Mouse (Mus musculus) midbrain, embryonic 11.5 days (tissue): ENCODE data around the gene Chrnb1. TPM values are rescaled to one million over a fixed set of nuclear protein-coding genes. Genes with fewer than 3 reads are reported as not detected.

ENCODE experiments used
- ATAC-seq: fragments of 200-750 bp; cut with Nextera tagmentation; 2 replicates; pipeline ENCODE4 v1.8.0; 2017; ENCODE audit warnings: moderate TSS enrichment, moderate library complexity; ENCODE audit not compliant: low FRiP score
- DNase-seq: peaks from one replicate; pipeline ENCODE4 v3.0.0; 2015; ENCODE audit warnings: low spot score; ENCODE audit errors: missing footprints
- H3K27ac ChIP-seq: fragments of 300-500 bp; sonication (generic); 2 replicates; pipeline ENCODE4 v1.5.1; 2014; ENCODE audit warnings: low read depth, low read length
- H3K27me3 ChIP-seq: fragments of 300-500 bp; sonication (generic); 2 replicates; pipeline ENCODE4 v1.6.1; 2014; ENCODE audit warnings: mild to moderate bottlenecking, low read length, moderate library complexity, mixed read lengths; ENCODE audit not compliant: control insufficient read depth, insufficient read depth
- H3K36me3 ChIP-seq: fragments of 300-500 bp; sonication (generic); 2 replicates; pipeline ENCODE4 v1.6.1; 2014; ENCODE audit warnings: mild to moderate bottlenecking, low read length, moderate library complexity, mixed read lengths; ENCODE audit not compliant: control insufficient read depth, insufficient read depth
- H3K4me1 ChIP-seq: fragments of 300-500 bp; sonication (generic); 2 replicates; pipeline ENCODE4 v1.6.1; 2014; ENCODE audit warnings: low read length; ENCODE audit not compliant: control insufficient read depth, insufficient read depth
- H3K4me2 ChIP-seq: fragments of 300-500 bp; sonication (generic); 2 replicates; pipeline ENCODE4 v1.6.1; 2014; ENCODE audit warnings: mild to moderate bottlenecking, moderate library complexity
- H3K4me3 ChIP-seq: fragments of 300-500 bp; sonication (generic); 2 replicates; pipeline ENCODE4 v1.5.1; 2014; ENCODE audit warnings: low read depth, low read length
- H3K9ac ChIP-seq: fragments of 300-500 bp; sonication (generic); 2 replicates; pipeline ENCODE4 v1.6.1; 2014; ENCODE audit warnings: low read length
- H3K9me3 ChIP-seq: fragments of 300-500 bp; sonication (generic); 2 replicates; pipeline ENCODE4 v1.6.1; 2016; ENCODE audit warnings: low read length; ENCODE audit not compliant: control insufficient read depth
- WGBS: fragments of 180-500 bp; shearing (Covaris S2); extraction: QIAGEN DNeasy Blood & Tissue Kit; methylation state at CpG from one replicate; pipeline ENCODE4 v1.1.7; 2014; 5-methylcytosine and 5-hydroxymethylcytosine counted together
- polyA plus RNA-seq: library from polyadenylated mRNA; unstranded; fragments of >200 nt; fragmentation: Nextera tagmentation; extraction: Ambion mirVana; gene quantifications from 2 replicates; pipeline ENCODE4 v1.2.1, GENCODE M21; 2014

The Chrnb1 gene
- polyA plus RNA-seq, 1 experiment from 2014 or later = 0.67 TPM

DNA sequence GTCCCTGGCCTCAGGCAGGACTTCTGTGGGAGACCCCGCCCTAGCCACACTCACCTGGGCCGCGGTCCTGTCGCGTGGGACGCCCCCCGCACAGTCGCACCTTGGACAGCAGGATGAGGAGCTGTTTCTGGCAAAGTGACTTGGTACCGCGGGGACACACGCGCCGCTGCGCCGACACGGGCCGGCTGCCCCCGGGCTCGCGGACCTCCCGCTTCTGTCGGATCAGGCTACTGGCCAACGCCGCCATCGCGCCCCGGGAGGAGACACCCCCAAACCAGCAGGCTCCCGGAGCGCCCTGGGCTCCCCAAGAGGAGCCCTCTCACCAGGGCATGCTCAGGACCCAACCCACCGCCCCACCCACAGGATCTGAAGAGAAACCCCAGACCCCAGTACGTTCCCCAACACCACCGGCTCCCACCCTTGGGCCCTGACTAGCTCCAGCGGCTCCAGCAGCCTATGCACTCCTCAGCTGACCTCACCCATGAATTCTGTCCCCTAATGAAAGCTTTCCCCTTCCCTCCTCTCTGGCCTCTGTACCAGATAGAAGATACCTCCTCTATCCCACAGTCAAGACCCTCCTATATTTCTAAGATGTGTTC, 5.7 kb upstream of the Chrnb1 start, which contains the start of gene Fgf11:
Gene Fgf11 (minus strand): TSS at position 479 of the 599 bp plus-strand sequence.
- peak within 1 kb of the TSS; percentile 44 for H3K4me3 ChIP-seq
- no peaks in the 10 kb centered on the region for H3K9me3 ChIP-seq
- ATAC-seq (no peak), DNase-seq (peak; percentile 89)
- peaks cover 51% of the 10 kb centered on the region for H3K4me1 ChIP-seq
- WGBS = 2% methylated on average over 33 of the region's 33 CpGs
- no peaks in the 10 kb centered on the region for H3K36me3 ChIP-seq
- H3K27me3 ChIP-seq = peaks cover 57% of the 10 kb centered on the region
- peak within 1 kb of the TSS; percentile 76 for H3K9ac ChIP-seq
- H3K27ac ChIP-seq = peak within 1 kb of the TSS; percentile 49
- H3K4me2 ChIP-seq = peak within 1 kb of the TSS; percentile 92

DNA sequence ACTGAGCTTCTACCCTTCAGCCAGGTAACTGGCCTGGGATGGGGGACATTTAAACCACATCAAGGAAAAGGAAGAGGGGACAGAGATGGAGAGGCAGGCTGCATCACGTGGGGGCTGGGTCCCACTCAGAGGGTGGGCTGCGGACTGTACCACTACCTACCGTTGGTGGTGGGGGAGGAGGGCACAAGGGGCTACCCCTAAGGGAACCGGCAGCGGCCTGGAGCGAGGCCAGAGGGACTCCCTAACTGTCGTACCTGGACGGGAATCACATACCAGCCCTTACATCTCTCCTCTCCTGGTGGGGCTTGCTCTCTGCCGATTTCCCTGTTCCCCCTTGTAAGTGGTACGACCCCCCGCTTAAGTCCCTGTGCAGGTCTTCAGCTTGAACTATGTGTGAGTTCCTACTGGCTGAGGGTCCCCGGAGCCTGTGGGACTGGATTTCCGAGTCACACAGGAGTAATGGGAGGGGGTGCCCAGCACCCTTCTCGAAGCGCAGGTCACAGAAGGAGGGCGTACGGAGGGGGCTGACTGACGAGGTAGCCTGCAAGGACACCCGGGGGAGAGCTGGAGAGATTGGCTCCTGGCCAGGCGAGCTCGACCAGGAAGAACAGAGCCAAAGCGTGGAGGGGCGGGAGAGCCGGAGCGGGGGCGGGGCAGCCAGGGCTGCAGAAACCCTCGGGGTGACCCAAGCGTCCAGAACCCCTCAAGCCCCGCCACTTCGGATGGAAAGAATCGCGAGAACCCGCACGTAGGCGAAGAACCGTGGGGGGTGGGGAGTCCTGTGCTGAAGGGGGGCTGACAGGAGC, 4.9 kb upstream of the Chrnb1 start:
- peaks cover 55% of the 10 kb centered on the region for H3K27me3 ChIP-seq
- DNase-seq = peak; percentile 99
- H3K4me2 ChIP-seq = peak overlapping the region; percentile 92
- H3K36me3 ChIP-seq = no peaks in the 10 kb centered on the region
- peak overlapping the region; percentile 49 for H3K27ac ChIP-seq
- H3K9ac ChIP-seq = peak overlapping the region; percentile 76
- ATAC-seq = peak; percentile 76
- H3K4me3 ChIP-seq = peak overlapping the region; percentile 43
- under 1% methylated on average over 36 of the region's 36 CpGs for WGBS
- H3K4me1 ChIP-seq = peaks cover 54% of the 10 kb centered on the region
- H3K9me3 ChIP-seq = no peaks in the 10 kb centered on the region

DNA sequence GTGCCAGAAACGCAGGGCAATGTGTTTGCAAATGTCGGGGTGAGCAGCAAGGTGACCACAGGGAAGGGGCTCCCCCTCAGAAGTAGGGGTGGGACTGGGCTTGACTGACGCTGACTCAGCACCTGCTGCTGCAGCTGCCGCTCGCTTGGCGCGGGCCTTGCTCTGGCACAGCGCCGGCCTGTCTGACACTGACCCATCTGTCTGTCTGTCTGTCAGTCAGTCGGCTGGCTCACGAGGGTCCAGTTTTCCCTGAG, 4.3 kb upstream of the Chrnb1 start:
- Histone ChIP-seq H3K27me3 (peaks cover 49% of the 10 kb centered on the region), H3K9me3 (no peaks in the 10 kb centered on the region), H3K27ac (peak overlapping the region; percentile 49; the same call in 1 of the 2 replicates), H3K4me2 (peak overlapping the region; percentile 92), H3K4me1 (peaks cover 55% of the 10 kb centered on the region), H3K9ac (peak overlapping the region; percentile 76), H3K4me3 (peak overlapping the region; percentile 43), H3K36me3 (no peaks in the 10 kb centered on the region)
- under 1% methylated on average over 11 of the region's 11 CpGs for WGBS
- no peak for DNase-seq
- peak; percentile 9 for ATAC-seq

DNA sequence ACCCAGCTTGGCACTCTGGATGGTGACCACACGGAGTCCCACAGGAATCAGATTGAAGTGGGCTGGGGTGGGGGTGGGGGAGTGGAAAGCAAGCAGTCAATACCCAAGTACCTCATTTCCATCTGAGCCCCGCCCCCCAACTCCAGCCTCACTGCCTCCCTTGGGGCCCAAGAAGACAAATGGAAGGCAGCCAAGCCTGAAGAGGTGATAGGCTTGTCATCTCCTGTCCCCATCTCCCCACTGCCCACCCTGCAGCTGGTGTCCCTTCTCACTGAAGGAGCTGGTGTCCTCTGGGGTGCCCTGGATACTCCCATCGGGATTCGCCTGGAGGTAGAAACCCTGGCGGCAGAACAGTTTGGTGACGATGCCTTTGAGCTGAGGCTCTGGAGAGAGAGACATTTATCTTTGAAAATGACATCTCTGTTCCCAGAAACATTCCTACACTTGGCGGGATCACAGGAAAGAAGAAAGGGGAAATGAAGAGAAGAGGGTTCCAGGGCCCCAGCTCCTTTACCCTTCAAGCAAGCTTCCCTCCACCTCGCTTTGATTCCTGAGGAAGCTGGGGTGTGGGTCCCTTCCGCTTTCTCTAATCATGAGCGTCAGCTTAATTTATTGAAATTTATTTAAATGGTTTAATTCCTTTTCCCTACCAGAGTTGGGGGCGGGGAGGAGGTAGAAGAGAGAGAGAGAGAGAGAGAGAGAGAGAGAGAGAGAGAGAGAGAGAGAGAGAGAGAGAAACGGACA, 3.8 kb upstream of the Chrnb1 start:
- no peaks in the 10 kb centered on the region for H3K9me3 ChIP-seq
- H3K27ac ChIP-seq = peak overlapping the region; percentile 67
- WGBS = 32% methylated on average over 10 of the region's 12 CpGs
- H3K36me3 ChIP-seq = no peaks in the 10 kb centered on the region
- H3K9ac ChIP-seq = peak overlapping the region; percentile 76
- DNase-seq (peak; percentile 91), ATAC-seq (no peak)
- H3K4me1 ChIP-seq = peaks cover 54% of the 10 kb centered on the region
- peak overlapping the region; percentile 92 for H3K4me2 ChIP-seq
- peak overlapping the region; percentile 43 for H3K4me3 ChIP-seq
- H3K27me3 ChIP-seq = peaks cover 44% of the 10 kb centered on the region

DNA sequence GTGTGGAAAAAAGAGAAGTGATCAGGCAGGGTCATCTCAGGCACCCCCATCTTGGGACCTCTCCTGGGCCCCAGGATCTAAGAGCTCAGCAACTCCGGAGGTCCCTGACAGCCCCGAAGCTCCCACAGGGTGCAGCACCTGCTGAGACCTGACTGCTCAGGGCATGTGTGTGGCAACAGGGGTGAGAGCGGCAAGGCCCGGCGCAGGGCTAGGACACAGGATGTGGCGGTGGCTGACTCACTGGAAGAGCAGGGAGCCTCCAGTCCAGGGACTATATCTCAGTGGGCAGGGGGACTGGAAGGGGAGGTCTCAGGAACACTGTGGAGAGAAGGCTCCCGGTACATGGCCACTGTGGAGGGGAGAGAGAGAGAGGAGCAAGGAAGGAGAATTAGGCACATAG, 2.2 kb upstream of the Chrnb1 start:
- H3K4me2 ChIP-seq = no peak overlapping the region
- peaks cover 31% of the 10 kb centered on the region for H3K27me3 ChIP-seq
- H3K9ac ChIP-seq = no peak overlapping the region
- H3K9me3 ChIP-seq = no peaks in the 10 kb centered on the region
- H3K36me3 ChIP-seq = no peaks in the 10 kb centered on the region
- peaks cover 38% of the 10 kb centered on the region for H3K4me1 ChIP-seq
- ATAC-seq (no peak), DNase-seq (no peak)
- H3K27ac ChIP-seq = no peak overlapping the region
- 79% methylated on average over 7 of the region's 7 CpGs for WGBS
- H3K4me3 ChIP-seq = no peak overlapping the region

DNA sequence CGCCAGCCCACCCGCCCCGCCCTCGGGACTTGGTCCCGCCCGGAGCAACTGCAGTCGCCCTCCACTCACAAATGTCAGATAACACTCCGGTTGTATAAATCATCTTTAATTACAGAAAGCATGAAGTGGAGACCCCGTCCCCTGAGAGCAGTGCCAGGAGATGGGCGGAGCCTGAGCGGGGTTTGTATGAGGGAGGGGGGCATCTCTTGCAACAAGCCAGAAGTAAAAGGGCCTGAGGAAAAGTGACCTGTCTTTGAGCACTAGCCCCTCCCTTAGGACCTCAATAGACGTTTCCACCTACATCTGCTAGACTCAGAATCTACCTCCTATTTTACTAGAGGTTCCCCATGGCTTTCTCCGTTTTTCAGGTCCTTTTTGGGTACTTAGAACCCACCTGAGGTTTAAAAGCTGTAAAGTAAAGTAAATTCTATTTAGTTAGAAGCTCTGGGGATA, 266 bp upstream of the Chrnb1 start:
- Histone ChIP-seq H3K27me3 (peaks cover 12% of the 10 kb centered on the region), H3K27ac (no peak overlapping the region)
- WGBS = 2% methylated on average over 13 of the region's 13 CpGs

DNA sequence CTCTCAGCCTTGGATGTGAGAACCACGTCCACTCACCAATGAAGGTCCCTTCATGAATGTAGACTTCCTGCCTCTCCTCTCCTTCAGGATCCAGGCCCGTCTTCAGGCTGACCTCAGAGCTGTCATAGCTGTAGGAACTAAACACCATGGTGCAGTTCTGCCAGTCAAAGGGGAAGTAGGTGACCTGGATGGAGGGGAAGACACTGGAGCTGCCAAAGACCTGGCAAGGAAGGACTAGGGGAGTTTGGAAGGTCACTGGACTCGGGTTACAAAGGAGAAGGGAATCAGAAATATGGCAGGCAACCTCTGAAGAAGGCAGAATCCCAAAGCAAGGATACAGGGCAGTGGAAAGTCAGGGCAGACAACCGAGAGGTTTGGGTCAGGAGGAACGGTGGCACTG, 2.3 kb downstream of the Chrnb1 start:
- 62% methylated on average over 5 of the region's 5 CpGs for WGBS
- Histone ChIP-seq H3K4me3 (no peak overlapping the region), H3K27ac (no peak overlapping the region), H3K36me3 (no peaks in the 10 kb centered on the region), H3K4me1 (peaks cover 4% of the 10 kb centered on the region; the same call in 1 of the 2 replicates), H3K4me2 (no peak overlapping the region), H3K9ac (no peak overlapping the region), H3K9me3 (no peaks in the 10 kb centered on the region), H3K27me3 (peaks cover 11% of the 10 kb centered on the region)
- peak; percentile 70 for DNase-seq
- ATAC-seq = no peak

More for the DNA sequence above, 266 bp upstream of the Chrnb1 start:
- no peak for DNase-seq
- Histone ChIP-seq H3K4me1 (peaks cover 21% of the 10 kb centered on the region), H3K9ac (peak overlapping the region; percentile 49; the same call in 1 of the 2 replicates), H3K9me3 (no peaks in the 10 kb centered on the region), H3K36me3 (no peaks in the 10 kb centered on the region), H3K4me2 (peak overlapping the region; percentile 76), H3K4me3 (peak overlapping the region; percentile 31)
- ATAC-seq = no peak

DNA sequence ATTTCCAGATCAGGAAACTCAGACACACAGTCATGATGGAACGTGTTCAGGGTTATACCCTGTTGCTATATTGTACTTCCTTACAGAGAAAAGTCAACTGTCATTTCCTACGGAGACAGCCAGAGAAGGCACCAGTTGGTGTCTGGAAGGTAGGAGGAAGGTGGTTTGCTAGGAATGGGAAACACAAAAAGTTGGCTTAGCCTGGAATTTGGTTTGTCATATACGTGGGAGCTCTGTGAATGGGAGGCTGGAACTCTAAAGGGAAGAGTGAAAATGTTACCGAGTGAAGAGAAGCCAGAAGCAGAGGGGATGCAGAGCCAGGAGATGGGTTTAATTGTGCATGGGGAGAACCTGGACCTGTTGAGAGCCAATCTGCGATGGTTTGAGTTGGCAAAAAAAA, 4.3 kb downstream of the Chrnb1 start:
- no peak overlapping the region for H3K27ac ChIP-seq
- H3K4me1 ChIP-seq = peaks cover 4% of the 10 kb centered on the region; the same call in 1 of the 2 replicates
- H3K9me3 ChIP-seq = no peaks in the 10 kb centered on the region
- no peak overlapping the region for H3K4me3 ChIP-seq
- ATAC-seq = no peak
- H3K9ac ChIP-seq = no peak overlapping the region
- WGBS = 71% methylated on average over 5 of the region's 5 CpGs
- H3K4me2 ChIP-seq = no peak overlapping the region
- H3K27me3 ChIP-seq = peaks cover 5% of the 10 kb centered on the region
- no peak for DNase-seq
- no peaks in the 10 kb centered on the region for H3K36me3 ChIP-seq

DNA sequence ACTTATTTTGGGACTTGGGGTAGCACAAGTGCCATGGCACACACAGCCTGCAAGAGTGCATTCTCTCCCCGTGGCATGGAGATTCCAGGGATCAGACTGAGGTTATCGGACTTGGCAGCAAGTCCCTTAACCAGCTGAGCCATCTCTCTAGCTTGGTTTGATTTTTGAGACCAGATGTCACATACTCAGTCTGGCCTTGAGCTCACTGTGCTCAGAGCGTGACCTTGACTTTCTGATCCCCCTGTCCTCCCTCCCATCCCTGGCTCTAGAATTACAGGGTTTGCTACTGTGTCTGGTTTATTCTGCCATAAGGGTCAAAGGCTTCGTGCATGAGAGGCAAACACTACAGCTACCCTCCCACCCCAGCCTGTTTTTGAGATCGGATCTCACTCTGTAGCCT, 6.3 kb downstream of the Chrnb1 start:
- Histone ChIP-seq H3K27ac (no peak overlapping the region), H3K9ac (no peak overlapping the region), H3K27me3 (no peaks in the 10 kb centered on the region), H3K4me3 (no peak overlapping the region), H3K4me2 (no peak overlapping the region), H3K36me3 (no peaks in the 10 kb centered on the region), H3K9me3 (no peaks in the 10 kb centered on the region), H3K4me1 (no peaks in the 10 kb centered on the region)
- 76% methylated on average over 5 of the region's 5 CpGs for WGBS
- no peak for DNase-seq
- no peak for ATAC-seq
